Mouse (Mus musculus) CH12.LX (cell line): ENCODE data around the gene 1700042G07Rik. TPM values are rescaled to one million over a fixed set of nuclear protein-coding genes. Genes with fewer than 3 reads are reported as not detected.

Source experiments
- DNase-seq: peaks from one replicate; pipeline ENCODE4 v3.0.0-alpha.2; 2013; ENCODE audit errors: extremely low read depth
- H3K27ac ChIP-seq: 2 replicates; pipeline ENCODE4 v1.5.1; 2012; ENCODE audit warnings: low read depth, mild to moderate bottlenecking, control low read depth, moderate library complexity; ENCODE audit not compliant: insufficient read depth
- H3K27me3 ChIP-seq: replicated peaks from 2 replicates; pipeline ENCODE3; 2012; ENCODE audit warnings: inconsistent platforms
- H3K36me3 ChIP-seq, 2 experiments: replicated peaks in 1 of 2; 2 replicates each; pipeline versions ENCODE3 to v1.6.1; 2012; ENCODE audit warnings: inconsistent platforms in 1 of 2, low read length in 1 of 2, mild to moderate bottlenecking in 1 of 2, mixed read lengths in 1 of 2, moderate library complexity in 1 of 2; ENCODE audit not compliant: control insufficient read depth in 1 of 2, insufficient read depth in 1 of 2
- H3K4me1 ChIP-seq, 2 experiments: 2 replicates each; pipeline ENCODE4 v1.6.1; 2012; ENCODE audit warnings: inconsistent platforms in 1 of 2, moderate library complexity in 1 of 2; ENCODE audit not compliant: insufficient read depth in 2 of 2, control insufficient read depth in 1 of 2
- H3K4me2 ChIP-seq: 2 replicates; pipeline ENCODE4 v1.6.1; 2012; ENCODE audit warnings: low read depth, mild to moderate bottlenecking, control low read depth; ENCODE audit not compliant: poor library complexity, insufficient read depth, severe bottlenecking
- H3K4me3 ChIP-seq, 3 experiments: fragments of 150-350 bp in 1 of 3; sonication (generic) in 1 of 3; replicated peaks in 1 of 3; 2 replicates each; pipeline versions ENCODE3 to v1.5.1; 2011 to 2012; ENCODE audit warnings: low read depth in 2 of 3, low read length in 2 of 3, mild to moderate bottlenecking in 2 of 3, moderate library complexity in 2 of 3, control low read depth in 1 of 3, improper control_type of control experiment in 1 of 3, inconsistent platforms in 1 of 3, mixed read lengths in 1 of 3; ENCODE audit not compliant: poor library complexity in 1 of 3
- H3K79me2 ChIP-seq: replicated peaks from 2 replicates; pipeline ENCODE4 v1.6.1; 2012; ENCODE audit warnings: mild to moderate bottlenecking, moderate library complexity; ENCODE audit not compliant: control insufficient read depth, poor library complexity, insufficient read depth, severe bottlenecking; ENCODE audit errors: extremely low read depth
- H3K9ac ChIP-seq: 2 replicates; pipeline ENCODE4 v1.6.1; 2012; ENCODE audit warnings: low read depth, mild to moderate bottlenecking, control low read depth, moderate library complexity; ENCODE audit not compliant: insufficient read depth
- H3K9me3 ChIP-seq: replicated peaks from 2 replicates; pipeline ENCODE3; 2012; ENCODE audit warnings: low read length, inconsistent platforms, mixed read lengths
- CTCF ChIP-seq, 2 experiments: IDR thresholded peaks in 1 of 2; conservative IDR thresholded peaks in 1 of 2; 2 replicates each; pipeline ENCODE4 v1.5.1; 2011 to 2012; ENCODE audit warnings: low read depth in 2 of 2, low read length in 2 of 2, improper control_type of control experiment in 1 of 2, inconsistent platforms in 1 of 2, mild to moderate bottlenecking in 1 of 2, moderate library complexity in 1 of 2
- EP300 ChIP-seq: IDR thresholded peaks from 2 replicates; pipeline ENCODE4 v1.6.1; 2011; ENCODE audit warnings: low read length, improper control_type of control experiment
- ETS1 ChIP-seq: conservative IDR thresholded peaks from 2 replicates; pipeline ENCODE4 v1.6.1; 2012; ENCODE audit warnings: low read depth, mild to moderate bottlenecking, inconsistent platforms, low read length, improper control_type of control experiment, moderate library complexity
- GABPA ChIP-seq: IDR thresholded peaks from 2 replicates; pipeline ENCODE4 v1.6.1; 2012; ENCODE audit warnings: low read depth, low read length, improper control_type of control experiment, inconsistent platforms; ENCODE audit not compliant: insufficient replicate concordance
- IRF4 ChIP-seq: IDR thresholded peaks from 2 replicates; pipeline ENCODE4 v1.6.1; 2014; ENCODE audit warnings: low read depth, mild to moderate bottlenecking, inconsistent platforms, low read length, improper control_type of control experiment
- JUND ChIP-seq: conservative IDR thresholded peaks from 2 replicates; pipeline ENCODE4 v1.6.1; 2011; ENCODE audit warnings: low read depth, low read length, improper control_type of control experiment
- KAT2A ChIP-seq: IDR thresholded peaks from 2 replicates; pipeline ENCODE4 v1.6.1; 2012; ENCODE audit warnings: low read length, improper control_type of control experiment, inconsistent platforms; ENCODE audit not compliant: insufficient replicate concordance
- MAX ChIP-seq: IDR thresholded peaks from 2 replicates; pipeline ENCODE4 v1.6.1; 2011; ENCODE audit warnings: low read length, improper control_type of control experiment
- MEF2A ChIP-seq: IDR thresholded peaks from 2 replicates; pipeline ENCODE4 v1.6.1; 2014; ENCODE audit warnings: low read depth, mild to moderate bottlenecking, inconsistent platforms, low read length, improper control_type of control experiment, borderline replicate concordance
- MXI1 ChIP-seq: IDR thresholded peaks from 2 replicates; pipeline ENCODE4 v1.6.1; 2011; ENCODE audit warnings: mild to moderate bottlenecking, low read depth, low read length, improper control_type of control experiment
- NRF1 ChIP-seq: IDR thresholded peaks from 2 replicates; pipeline ENCODE4 v1.6.1; 2014; ENCODE audit warnings: low read depth, mild to moderate bottlenecking, inconsistent platforms, low read length, improper control_type of control experiment, moderate library complexity
- PAX5 ChIP-seq: IDR thresholded peaks from 2 replicates; pipeline ENCODE4 v1.6.1; 2012; ENCODE audit warnings: low read length, inconsistent platforms, mixed read lengths
- RAD21 ChIP-seq: IDR thresholded peaks from 2 replicates; pipeline ENCODE4 v1.6.1; 2011; ENCODE audit warnings: low read depth, mild to moderate bottlenecking, low read length, improper control_type of control experiment, moderate library complexity
- SIN3A ChIP-seq: IDR thresholded peaks from 2 replicates; pipeline ENCODE4 v1.6.1; 2012; ENCODE audit warnings: low read length, improper control_type of control experiment, inconsistent platforms
- SMC3 ChIP-seq: IDR thresholded peaks from 2 replicates; pipeline ENCODE4 v1.6.1; 2011; ENCODE audit warnings: low read depth, low read length, improper control_type of control experiment
- UBTF ChIP-seq: IDR thresholded peaks from 2 replicates; pipeline ENCODE4 v1.6.1; 2012; ENCODE audit warnings: low read depth, mild to moderate bottlenecking, inconsistent platforms, low read length, improper control_type of control experiment, moderate library complexity
- USF1 ChIP-seq: IDR thresholded peaks from 2 replicates; pipeline ENCODE4 v1.6.1; 2014; ENCODE audit warnings: low read depth, mild to moderate bottlenecking, inconsistent platforms, low read length, improper control_type of control experiment
- ZC3H11A ChIP-seq: IDR thresholded peaks from 2 replicates; pipeline ENCODE4 v1.6.1; 2012; ENCODE audit warnings: low read depth, mild to moderate bottlenecking, inconsistent platforms, low read length, improper control_type of control experiment
- ZKSCAN1 ChIP-seq: IDR thresholded peaks from 2 replicates; pipeline ENCODE4 v1.6.1; 2012; ENCODE audit warnings: low read depth, inconsistent platforms, low read length, improper control_type of control experiment, borderline replicate concordance
- dilution Hi-C: fragments of 300-500 bp; cut with MboI; formaldehyde crosslinking; loops from 2 replicates; pipeline ENCODE4 v1.14.3; 2020; ENCODE audit warnings: low sequenced_read_pairs; ENCODE audit not compliant: extremely low pct_unique_long_range_greater_than_20kb, extremely low pct_ligation_motif_present
- in situ Hi-C: fragments of 300-500 bp; cut with MboI; formaldehyde crosslinking; loops from 3 replicates; pipeline ENCODE4 v1.14.3; 2019; ENCODE audit warnings: low sequenced_read_pairs, low pct_ligation_motif_present, low pct_unique_long_range_greater_than_20kb, mixed read lengths
- polyA plus RNA-seq: library from polyadenylated mRNA; unstranded; fragments of >175 nt; gene quantifications from 2 replicates; pipeline ENCODE4 v1.2.1, GENCODE M21; 2012; ENCODE audit warnings: low read depth; ENCODE audit not compliant: insufficient read length
- total RNA-seq, 2 experiments: library from RNA; depleted of rRNA; stranded (reverse); fragments of 300-350 nt in 1 of 2; fragments of >200 nt in 1 of 2; gene quantifications; 2 replicates each; pipeline ENCODE4 v1.2.3; 2012 to 2014

The 1700042G07Rik gene
- total and polyA plus RNA-seq, 3 experiments, result not detected

- no peaks in the 10 kb centered on the region for H3K36me3 ChIP-seq
- H3K9ac ChIP-seq, result no peak overlapping the region
- in situ Hi-C loops (no loop called here), dilution Hi-C loops (no loop called here)
- H3K27me3 ChIP-seq, result peaks cover 3% of the 10 kb centered on the region
- TF ChIP-seq MEF2A, result peak; percentile 69; the same call in 1 of the 2 replicates
- TF ChIP-seq ETS1, result peak; percentile 18; the same call in 1 of the 2 replicates
- TF ChIP-seq ZKSCAN1, result no peak
- peaks cover 6 to 34% of the 10 kb centered on the region in 2 experiments for H3K4me1 ChIP-seq
- no peak overlapping the region for H3K4me3 ChIP-seq
- no peaks in the 10 kb centered on the region for H3K79me2 ChIP-seq
- no peaks in the 10 kb centered on the region for H3K9me3 ChIP-seq
- DNase-seq, result no peak
- no peak overlapping the region for H3K4me2 ChIP-seq
- H3K27ac ChIP-seq, result no peak overlapping the region
These were observed 32.2 kb upstream of the 1700042G07Rik start for GRCm38 (mm10) chr4:116140801-116141574.

GRCm38 (mm10) chr4:116141736-116142135 is 31.4 kb upstream of the 1700042G07Rik start:
- DNase-seq, result no peak
- in situ Hi-C loops, result no loop called here
- dilution Hi-C loops, result no loop called here
- TF ChIP-seq UBTF, result no peak
- TF ChIP-seq ETS1, result no peak
- no peak for TF ChIP-seq PAX5
- TF ChIP-seq SMC3, result no peak
- no peak for TF ChIP-seq EP300
- TF ChIP-seq NRF1, result no peak
- TF ChIP-seq ZC3H11A, result no peak
- TF ChIP-seq ZKSCAN1, result no peak
- no peak for TF ChIP-seq MAX
- TF ChIP-seq MEF2A, result no peak
- no peak for TF ChIP-seq SIN3A
- TF ChIP-seq KAT2A, result no peak
- TF ChIP-seq GABPA, result no peak
- no peak for TF ChIP-seq CTCF (conservative IDR thresholded peaks at IDR 0.05 in 1 of 2, IDR thresholded peaks at IDR 0.05 in 1 of 2; ENCODE audit: low read depth in 2 of 2, low read length in 2 of 2)
- TF ChIP-seq IRF4, result no peak
- no peak for TF ChIP-seq MXI1
- TF ChIP-seq JUND, result no peak
- no peak for TF ChIP-seq RAD21
- no peak for TF ChIP-seq USF1
- Histone ChIP-seq H3K4me3 (no peak overlapping the region), H3K9ac (no peak overlapping the region), H3K4me1 (peaks cover 6 to 33% of the 10 kb centered on the region in 2 experiments), H3K27me3 (peaks cover 3% of the 10 kb centered on the region), H3K27ac (no peak overlapping the region), H3K9me3 (no peaks in the 10 kb centered on the region), H3K4me2 (no peak overlapping the region), H3K79me2 (no peaks in the 10 kb centered on the region), H3K36me3 (no peaks in the 10 kb centered on the region)
